Mouse (Mus musculus) testis, postnatal 14 days (tissue): ENCODE data around the gene Chchd3.
A peak's percentile ranks its signal among the peaks of the same experiment; 100 is the strongest.

Experiments used
- DNase-seq: peaks from one replicate; pipeline ENCODE4 v3.0.0; 2021; ENCODE audit warnings: low spot score

The Chchd3 gene

DNA sequence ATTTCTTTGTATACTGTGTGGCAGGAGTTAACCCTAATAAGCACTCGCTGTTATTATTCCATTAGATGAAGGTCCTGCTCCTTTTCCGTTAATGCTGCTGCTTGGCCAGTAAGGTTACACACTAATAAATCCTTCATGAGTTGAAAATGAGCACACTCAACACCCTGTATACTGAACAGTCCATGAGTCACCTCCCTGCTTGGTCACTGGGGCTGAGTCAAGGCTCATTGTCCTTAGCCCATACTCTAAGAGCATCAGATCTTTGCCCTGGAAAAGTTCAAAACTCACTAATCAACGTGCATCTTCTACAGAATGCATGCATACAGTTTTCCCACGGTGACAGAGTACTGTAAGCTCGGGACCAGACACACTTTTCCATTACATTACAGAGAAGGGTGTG, 124.5 kb downstream of the Chchd3 start:
- DNase-seq, result no peak

- no peak for DNase-seq
Measured at GRCm38 (mm10) chr6:32931106-32931770, 128.8 kb downstream of the Chchd3 start.

DNA sequence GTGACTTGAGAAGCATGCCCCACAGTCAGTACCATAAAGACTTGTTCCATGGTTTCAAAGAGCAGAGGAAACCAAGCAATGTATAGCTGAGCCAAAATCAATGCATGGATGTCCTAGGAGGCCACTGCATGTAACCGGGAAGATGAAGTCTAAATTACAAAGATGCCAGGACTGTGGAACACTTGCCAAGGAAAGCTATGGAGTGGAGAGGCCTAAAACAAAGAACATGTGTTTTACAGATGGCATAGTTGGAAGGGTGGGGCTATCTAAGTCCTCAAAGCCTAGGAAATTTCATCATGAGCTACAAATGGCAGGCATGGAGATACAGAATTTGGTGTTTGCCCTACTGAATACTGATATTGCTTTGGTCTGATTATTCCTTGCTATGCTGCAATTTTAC, 137.7 kb downstream of the Chchd3 start:
- DNase-seq, result no peak

GRCm38 (mm10) chr6:32920091-32920490, 140.0 kb downstream of the Chchd3 start:
- DNase-seq, result no peak

DNA sequence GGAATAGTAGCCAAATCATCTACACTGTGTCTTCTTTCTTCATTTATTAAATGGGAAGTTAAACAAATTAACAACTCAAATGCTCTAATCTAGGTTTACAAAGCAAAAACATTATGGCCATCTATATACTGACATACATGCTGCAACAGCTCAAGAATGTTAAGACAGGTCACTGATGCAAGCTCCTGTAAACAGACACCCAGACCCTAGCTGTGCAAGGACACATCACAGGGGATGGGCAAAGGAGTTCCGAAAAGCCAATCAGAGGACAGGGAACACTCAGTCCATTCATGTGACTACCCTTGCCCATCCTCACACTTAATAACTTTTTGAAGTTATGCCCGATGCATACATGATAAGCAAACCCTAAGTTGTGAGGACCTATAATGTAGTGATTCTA, 149.4 kb downstream of the Chchd3 start:
- DNase-seq, result no peak

DNA sequence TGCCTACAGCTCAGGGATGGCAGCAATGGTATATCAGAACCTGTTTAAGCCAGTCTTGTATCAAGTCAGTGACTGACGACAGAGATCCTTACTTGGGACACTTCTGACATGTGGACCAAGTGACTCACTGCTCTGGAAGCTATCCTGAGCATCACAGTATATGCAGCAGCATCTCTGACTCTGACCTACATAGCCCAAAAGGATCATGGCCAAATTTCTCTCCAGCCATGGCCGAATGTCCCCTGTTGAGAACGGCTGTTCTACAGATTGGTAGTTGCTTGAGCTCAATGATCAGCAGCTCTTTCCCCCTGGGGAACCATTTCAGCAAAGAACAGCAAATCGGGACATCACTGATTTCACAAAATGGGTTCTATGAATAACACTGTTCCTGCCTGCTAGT, 161.0 kb downstream of the Chchd3 start:
- DNase-seq, result no peak

GRCm38 (mm10) chr6:32894100-32894499, 166.0 kb downstream of the Chchd3 start:
- no peak for DNase-seq

GRCm38 (mm10) chr6:32890726-32891125, 169.3 kb downstream of the Chchd3 start:
- DNase-seq, result no peak

DNA sequence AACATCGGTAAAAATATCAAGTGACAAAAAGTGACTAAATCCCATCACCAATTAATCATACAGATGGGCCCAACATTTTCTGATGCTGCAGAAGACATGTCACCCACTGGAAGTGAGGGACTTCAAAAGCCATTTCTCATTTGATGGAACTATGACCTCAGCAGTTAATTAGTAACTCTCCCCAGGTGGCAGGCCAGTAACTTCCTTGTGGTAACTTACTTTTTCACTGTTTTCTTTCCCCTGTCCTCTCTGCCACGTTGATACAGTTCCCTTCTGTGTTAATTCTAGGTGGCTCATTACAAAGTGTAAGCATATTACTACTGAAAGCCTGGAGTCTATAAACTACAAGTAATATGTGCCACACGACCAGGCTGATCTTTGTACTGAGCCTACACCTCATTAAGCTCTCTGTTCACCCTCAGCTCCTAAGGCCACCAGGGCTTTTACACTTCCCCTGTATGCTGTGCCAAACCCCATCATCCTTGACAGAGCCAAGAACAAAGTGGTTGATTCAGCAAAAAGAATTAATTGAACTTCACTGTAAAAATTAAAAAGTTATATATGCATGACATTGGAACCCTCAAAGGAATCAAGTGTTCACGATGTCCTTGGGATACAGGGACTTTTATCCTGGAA, 171.0 kb downstream of the Chchd3 start:
- no peak for DNase-seq

DNA sequence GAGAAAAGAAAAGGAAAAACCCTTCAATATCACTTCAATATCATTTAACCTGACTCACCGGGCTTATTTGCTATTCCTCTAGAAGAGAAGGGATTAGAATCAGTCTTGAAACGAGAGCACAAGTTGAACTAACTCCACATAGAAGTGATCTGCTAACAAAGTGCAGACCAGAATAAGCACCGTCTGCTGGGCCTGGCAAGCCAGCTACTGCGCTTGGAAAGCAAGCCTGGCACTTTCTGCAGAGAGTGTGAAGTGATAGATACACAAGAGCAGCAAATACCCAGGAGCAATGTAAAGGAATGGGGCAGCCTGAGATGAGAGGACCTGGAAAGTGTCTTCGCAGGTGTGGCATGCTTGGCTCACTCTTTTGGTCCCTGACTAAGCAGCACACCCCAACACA, 181.5 kb downstream of the Chchd3 start:
- DNase-seq, result no peak

- DNase-seq, result no peak
Measured at GRCm38 (mm10) chr6:32874176-32874575, 185.9 kb downstream of the Chchd3 start.

DNA sequence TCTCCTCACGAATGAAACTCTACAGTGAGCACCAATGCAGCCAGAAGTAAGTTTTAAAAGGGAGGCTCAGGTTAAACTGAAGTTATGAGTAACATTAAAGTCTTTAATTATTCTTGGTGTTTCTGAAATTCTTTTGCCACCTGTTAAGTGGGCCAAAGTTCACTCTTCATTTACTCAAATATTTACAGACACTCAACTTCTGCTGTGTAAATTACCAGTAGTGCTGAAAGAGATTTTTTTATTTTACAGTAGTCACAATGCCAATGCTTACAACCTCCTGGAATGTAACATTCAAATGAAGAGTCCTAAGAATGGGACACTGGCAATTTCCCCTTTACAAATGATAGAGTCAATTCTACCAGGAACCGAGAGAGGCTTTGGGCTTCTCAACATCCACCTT, 187.3 kb downstream of the Chchd3 start:
- DNase-seq, result no peak

GRCm38 (mm10) chr6:32850960-32851359, 209.1 kb downstream of the Chchd3 start:
- DNase-seq, result no peak

DNA sequence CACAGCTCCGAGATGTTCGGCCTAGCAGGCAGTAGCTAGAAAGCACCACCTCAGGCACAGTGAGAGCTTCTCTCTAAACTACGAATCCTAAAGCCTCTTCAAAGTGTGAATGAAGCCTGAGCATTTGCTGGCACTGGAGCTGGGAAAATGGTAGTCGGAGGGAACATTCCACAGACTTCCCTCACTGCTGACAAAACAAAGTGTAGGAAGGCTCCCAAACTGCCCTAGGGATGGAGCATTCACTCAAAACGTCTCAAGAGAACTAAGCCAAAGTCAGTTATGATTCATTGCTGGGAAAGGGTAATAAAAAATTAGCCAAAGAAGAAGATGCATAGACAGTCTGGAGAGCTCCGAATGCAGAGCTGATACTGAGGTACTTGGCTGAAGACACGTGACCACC, 211.1 kb downstream of the Chchd3 start:
- no peak for DNase-seq

GRCm38 (mm10) chr6:32845463-32845862, 214.6 kb downstream of the Chchd3 start:
- DNase-seq, result no peak

- DNase-seq, result no peak
Measured at GRCm38 (mm10) chr6:32837939-32838301, 222.1 kb downstream of the Chchd3 start.

- DNase-seq, result no peak
Measured at GRCm38 (mm10) chr6:32837165-32837938, 222.7 kb downstream of the Chchd3 start.

GRCm38 (mm10) chr6:32823856-32824620, 236.0 kb downstream of the Chchd3 start:
- DNase-seq, result no peak

GRCm38 (mm10) chr6:32818961-32819360, 241.1 kb downstream of the Chchd3 start:
- no peak for DNase-seq

GRCm38 (mm10) chr6:32808796-32809195, 251.3 kb downstream of the Chchd3 start:
- no peak for DNase-seq

DNA sequence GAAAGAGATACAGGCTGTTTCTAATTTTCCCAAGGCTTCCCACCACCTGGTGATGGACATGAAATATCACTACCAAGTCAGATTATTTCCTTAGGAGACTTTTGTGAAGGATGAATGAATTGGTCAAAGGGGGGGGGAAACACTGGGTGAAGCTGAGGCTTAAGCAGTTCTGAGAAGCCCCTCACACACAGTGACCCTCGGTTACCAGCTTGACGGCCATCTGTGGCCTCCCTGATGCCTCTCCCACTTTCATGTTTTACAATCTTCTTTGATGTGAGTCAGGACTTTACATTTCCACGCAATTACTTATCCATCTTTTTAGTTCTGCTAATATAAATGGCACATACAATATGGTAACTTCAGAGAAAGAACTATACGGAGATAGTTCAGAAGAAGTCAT, 252.3 kb downstream of the Chchd3 start:
- no peak for DNase-seq

DNA sequence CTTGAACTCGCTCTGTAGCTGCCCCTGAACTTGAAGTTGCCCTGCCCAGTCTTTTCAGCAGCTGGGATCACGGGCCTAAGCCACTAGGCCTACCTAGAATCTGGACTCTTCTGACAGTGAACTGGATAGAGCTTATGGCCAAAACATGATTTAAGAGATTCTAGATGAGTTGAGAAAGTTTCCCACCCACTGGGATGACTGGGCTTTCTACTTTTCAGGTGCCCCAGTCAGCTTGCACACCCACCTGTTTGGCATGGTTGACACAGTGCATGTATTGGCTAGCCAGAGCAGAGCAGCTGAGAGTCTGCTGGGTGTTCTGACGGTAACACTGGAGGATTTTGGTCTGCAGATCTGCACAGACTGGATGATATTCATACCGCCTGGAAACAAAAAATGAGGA, 256.4 kb downstream of the Chchd3 start:
- no peak for DNase-seq

GRCm38 (mm10) chr6:32801776-32802175, 258.3 kb downstream of the Chchd3 start:
- peak; percentile 22 for DNase-seq
